Mouse (Mus musculus) liver, postnatal 0 days (tissue): ENCODE results near the gene Ccdc89.

Experiments
- CTCF ChIP-seq: sonication (generic); IDR thresholded peaks from 2 replicates; pipeline ENCODE4 v1.5.1; 2016; ENCODE audit warnings: antibody characterized with exemption, low read depth
- EP300 ChIP-seq: IDR thresholded peaks from 2 replicates; pipeline ENCODE4 v1.6.1; 2016; ENCODE audit warnings: antibody characterized with exemption, low read depth, mild to moderate bottlenecking

DNA sequence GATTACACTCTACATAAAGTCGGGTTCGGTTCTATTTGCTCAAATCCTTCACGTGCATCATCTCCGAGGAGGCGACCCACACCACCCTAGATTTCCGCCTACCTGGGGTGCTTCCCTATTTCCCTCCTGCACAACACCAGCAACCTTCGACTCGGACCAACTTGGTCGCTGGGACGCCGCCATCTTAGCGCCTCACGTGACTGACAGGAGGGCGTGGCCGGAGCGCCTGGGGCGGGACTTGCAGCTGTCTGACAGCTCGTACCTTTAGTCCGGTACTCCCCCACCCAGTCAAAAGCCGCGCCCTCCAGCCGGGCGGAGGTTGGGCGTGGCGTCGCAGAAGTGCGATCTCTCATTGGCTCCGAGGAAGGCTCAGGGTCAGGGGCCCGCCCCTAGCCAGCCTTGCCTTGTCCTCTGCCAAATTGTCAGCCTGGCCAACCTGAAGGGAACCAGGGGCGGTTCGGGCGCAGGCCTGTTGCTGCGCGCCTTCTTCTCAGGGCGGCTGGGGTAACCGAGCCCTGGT, 49.5 kb downstream of the Ccdc89 start, which contains the start of gene Tmem126b:
- no peak for TF ChIP-seq CTCF
- 0 out of 2 replicates have a peak, but pooled peaks have one; percentile 8 for TF ChIP-seq EP300
